ENCODE assay signal across 18 mouse cellular contexts in genomic region chr1:153095328-153095727, GRCm38 (mm10).
"Had no signal": no experiment of that assay in that cellular context is flagged by ENCODE, and none has a peak within 500 bp of the region (broad histone marks: within the 10 kb centered on the region; RNA-seq: fewer than 3 reads in every experiment).

No protein-coding gene starts in this region.

- H3K9me3 ChIP-seq: limb, embryonic 12.5 days; liver, embryonic 13.5 days; megakaryocyte, embryonic 14.5 days; midbrain, embryonic 15.5 days; neural tube, embryonic 12.5 days had no signal

- H3K36me3 ChIP-seq: limb, embryonic 12.5 days; liver, embryonic 13.5 days; midbrain, embryonic 15.5 days had no signal

- H3K27me3 ChIP-seq: limb, embryonic 12.5 days; neural tube, embryonic 12.5 days had no signal

- ATAC-seq: inflammation-experienced regulatory T-cells, adult 6 months; intestine, postnatal 0 days; liver, postnatal 0 days; midbrain, embryonic 15.5 days had no signal

- H3K4me3 ChIP-seq: layer of hippocampus, adult 2 months; limb, embryonic 12.5 days; liver, embryonic 13.5 days; megakaryocyte, embryonic 14.5 days; midbrain, embryonic 15.5 days; neural tube, embryonic 12.5 days had no signal

- DNase-seq: kidney, adult 9 months; liver; liver, embryonic 13.5 days; liver, postnatal 0 days; retina, postnatal 1 day; right cerebral cortex, postnatal 4 days; spleen, adult 18-20 months; thymus, adult 18-20 months; thymus, postnatal 14 days had no signal

- H3K9ac ChIP-seq: limb, embryonic 12.5 days; liver, embryonic 13.5 days; liver, postnatal 0 days; midbrain, embryonic 15.5 days; neural tube, embryonic 12.5 days had no signal

- H3K4me2 ChIP-seq: limb, embryonic 12.5 days; liver, embryonic 13.5 days; midbrain, embryonic 11.5 days; midbrain, embryonic 15.5 days; neural tube, embryonic 12.5 days had no signal

- H3K4me1 ChIP-seq: midbrain, embryonic 15.5 days had no signal

- H3K27ac ChIP-seq: layer of hippocampus, adult 2 months; limb, embryonic 12.5 days; liver, embryonic 13.5 days; macrophage; midbrain, embryonic 15.5 days; neural tube, embryonic 12.5 days had no signal
